Comparison of ENCODE assay signal across 8 mouse cellular contexts in genomic region chr8:123858941-123859647, GRCm38 (mm10). TPM values are rescaled to one million over a fixed set of nuclear protein-coding genes. Genes with fewer than 3 reads are reported as not detected.
DNase-seq lines count a peak whose midpoint lies in the region; ATAC-seq lines count a peak whose summit lies in the region.

No protein-coding gene starts in this region.

- 0 out of 2 replicates have a peak, but pooled peaks cover 5% of the 10 kb centered on the region for H3K9me3 ChIP-seq in heart, embryonic 13.5 days
- H3K9me3 ChIP-seq in liver, embryonic 12.5 days (replicated peaks): 0 out of 2 replicates have a peak, but pooled peaks cover 4% of the 10 kb centered on the region
- no peaks in the 10 kb centered on the region for H3K9me3 ChIP-seq in stomach, embryonic 15.5 days

- H3K4me2 ChIP-seq in heart, embryonic 13.5 days: peak overlapping the region; percentile 88
- peak overlapping the region; percentile 98 for H3K4me2 ChIP-seq in liver, embryonic 12.5 days
- H3K4me2 ChIP-seq in stomach, embryonic 15.5 days: peak overlapping the region; percentile 97

- under 1% methylated on average over 73 of the region's 79 CpGs for WGBS in heart, embryonic 13.5 days
- WGBS in liver, embryonic 12.5 days (ENCODE audit: insufficient replicate concordance): under 1% methylated on average over 79 of the region's 79 CpGs
- under 1% methylated on average over 74 of the region's 79 CpGs for WGBS in stomach, embryonic 15.5 days

- H3K4me1 ChIP-seq in brown adipose tissue, adult 24 weeks (ENCODE audit: control insufficient read depth, insufficient read depth, insufficient read length, low read length): no peaks in the 10 kb centered on the region
- peaks cover 17% of the 10 kb centered on the region for H3K4me1 ChIP-seq in heart, embryonic 13.5 days
- peaks cover 45% of the 10 kb centered on the region for H3K4me1 ChIP-seq in liver, embryonic 12.5 days
- H3K4me1 ChIP-seq in stomach, embryonic 15.5 days: peaks cover 8% of the 10 kb centered on the region; the same call in 1 of the 2 replicates

- H3K27me3 ChIP-seq in heart, embryonic 13.5 days (replicated peaks): peaks cover 34% of the 10 kb centered on the region
- peaks cover 44% of the 10 kb centered on the region for H3K27me3 ChIP-seq in liver, embryonic 12.5 days (replicated peaks)
- H3K27me3 ChIP-seq in stomach, embryonic 15.5 days (replicated peaks): peaks cover 7% of the 10 kb centered on the region; the same call in 1 of the 2 replicates

- no peak overlapping the region for H3K27ac ChIP-seq in brown adipose tissue, adult 24 weeks (replicated peaks; ENCODE audit: low read depth, low read length)
- peak overlapping the region; percentile 57 for H3K27ac ChIP-seq in heart, embryonic 13.5 days (replicated peaks)
- H3K27ac ChIP-seq in liver, embryonic 12.5 days: peak overlapping the region; percentile 93
- peak overlapping the region; percentile 45; the same call in 1 of the 2 replicates for H3K27ac ChIP-seq in stomach, embryonic 15.5 days

- H3K36me3 ChIP-seq in heart, embryonic 13.5 days: 0 out of 2 replicates have a peak, but pooled peaks cover 2% of the 10 kb centered on the region
- H3K36me3 ChIP-seq in liver, embryonic 12.5 days: no peaks in the 10 kb centered on the region
- H3K36me3 ChIP-seq in stomach, embryonic 15.5 days: no peaks in the 10 kb centered on the region

- peak overlapping the region; percentile 83 for H3K4me3 ChIP-seq in brown adipose tissue, adult 24 weeks (ENCODE audit: insufficient read depth, low read depth, low read length)
- H3K4me3 ChIP-seq in heart, embryonic 13.5 days: peak overlapping the region; percentile 93
- peak overlapping the region; percentile 98 for H3K4me3 ChIP-seq in liver, embryonic 12.5 days
- peak overlapping the region; percentile 96 for H3K4me3 ChIP-seq in stomach, embryonic 15.5 days (replicated peaks)

- H3K9ac ChIP-seq in heart, embryonic 13.5 days: peak overlapping the region; percentile 89
- peak overlapping the region; percentile 98 for H3K9ac ChIP-seq in liver, embryonic 12.5 days
- peak overlapping the region; percentile 65 for H3K9ac ChIP-seq in stomach, embryonic 15.5 days

- peak; percentile 89 for ATAC-seq in heart, embryonic 13.5 days (ENCODE audit: extremely low read depth, insufficient number of reproducible peaks, low FRiP score, low TSS enrichment)
- peak; percentile 96 for ATAC-seq in liver, embryonic 12.5 days
- ATAC-seq in stomach, embryonic 15.5 days (ENCODE audit: insufficient read depth, low FRiP score, low read depth): peak; percentile 98

- peak; percentile 96 for DNase-seq in CD4-positive, CD25-positive, alpha-beta regulatory T cell, adult 2 months (ENCODE audit: low read depth, low spot score)
- DNase-seq in fat pad, adult 2 months (ENCODE audit: extremely low read depth, low read depth, low spot score): peak; percentile 31
- peak; percentile 95 for DNase-seq in kidney, postnatal 10 days
- DNase-seq in natural killer cell, adult 2 months (ENCODE audit: low spot score in 2 of 2): peak; percentile 84 to 89

RNA-seq across cellular contexts. Expression of gene Ccsap, which starts 0.9 kb away (rescaled TPM):
- not detected in 2 replicates for polyA plus RNA-seq in brown adipose tissue, adult 24 weeks (2012; ENCODE audit: insufficient read depth, insufficient read length, missing spikeins)
- polyA plus RNA-seq in heart, embryonic 13.5 days (2015; fragmentation: Nextera tagmentation; extraction: Ambion mirVana): 2.5 TPM in 2 replicates
- 5.5 and 5.8 TPM in 2 replicates for polyA plus RNA-seq in liver, embryonic 12.5 days (2016; fragmentation: Nextera tagmentation; extraction: Ambion mirVana)
- 3.4 and 3.9 TPM in 2 replicates for polyA plus RNA-seq in stomach, embryonic 15.5 days (2015; fragmentation: Nextera tagmentation; extraction: Ambion mirVana)

RNA-seq across cellular contexts. Expression of gene Acta1, which starts 35.5 kb away (rescaled TPM):
- polyA plus RNA-seq in brown adipose tissue, adult 24 weeks (2012; ENCODE audit: insufficient read depth, insufficient read length, missing spikeins): 533 and 551 TPM in 2 replicates
- 292 and 377 TPM in 2 replicates for polyA plus RNA-seq in heart, embryonic 13.5 days (2015; fragmentation: Nextera tagmentation; extraction: Ambion mirVana)
- polyA plus RNA-seq in liver, embryonic 12.5 days (2016; fragmentation: Nextera tagmentation; extraction: Ambion mirVana): 2.1 and 4.9 TPM in 2 replicates
- 18.7 and 47.9 TPM in 2 replicates for polyA plus RNA-seq in stomach, embryonic 15.5 days (2015; fragmentation: Nextera tagmentation; extraction: Ambion mirVana)

RNA-seq across cellular contexts. Expression of gene Rab4a, which starts 53.3 kb away (rescaled TPM):
- 3.0 and 3.9 TPM in 2 replicates for polyA plus RNA-seq in brown adipose tissue, adult 24 weeks (2012; ENCODE audit: insufficient read depth, insufficient read length, missing spikeins)
- 33.2 and 36.2 TPM in 2 replicates for polyA plus RNA-seq in heart, embryonic 13.5 days (2015; fragmentation: Nextera tagmentation; extraction: Ambion mirVana)
- polyA plus RNA-seq in liver, embryonic 12.5 days (2016; fragmentation: Nextera tagmentation; extraction: Ambion mirVana): 36.3 and 38.3 TPM in 2 replicates
- polyA plus RNA-seq in stomach, embryonic 15.5 days (2015; fragmentation: Nextera tagmentation; extraction: Ambion mirVana): 46.7 and 49.1 TPM in 2 replicates

Comparison
In these comparisons a context has a peak if more than half of its experiments do, and no peak if none do; other contexts are left out.
1. DNase-seq: peak in every context shown above with its lines; median percentile 96 in CD4-positive, CD25-positive, alpha-beta regulatory T cell, adult 2 months; 95 in kidney, postnatal 10 days; 86 in natural killer cell, adult 2 months; 31 in fat pad, adult 2 months.